Mouse (Mus musculus) fibroblast of lung, adult 2 months (primary cell): Measurements from ENCODE around the gene Farp1.
A peak's percentile ranks its signal among the peaks of the same experiment; 100 is the strongest.

Experiments
- DNase-seq: peaks from one replicate; pipeline ENCODE4 v3.0.0-alpha.2; 2011; ENCODE audit warnings: low read depth

Farp1 gene

DNA sequence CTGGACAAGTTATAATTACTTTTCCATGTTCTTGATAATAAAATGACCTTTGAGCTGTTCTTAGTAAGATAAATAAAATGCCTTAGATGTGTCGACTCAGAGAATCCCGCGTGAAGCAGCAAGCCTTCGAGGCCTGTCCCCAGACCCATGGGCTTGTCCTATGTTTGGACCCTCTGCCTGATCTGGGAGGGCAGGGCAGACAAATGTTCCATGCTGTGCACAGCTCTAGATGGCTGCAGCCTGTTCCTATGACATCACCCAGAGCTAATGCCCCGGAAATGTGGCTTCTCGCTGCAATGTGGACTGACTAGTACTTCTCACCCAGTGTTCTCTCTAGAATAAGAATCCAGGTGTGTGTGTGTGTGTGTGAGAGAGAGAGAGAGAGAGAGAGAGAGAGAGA is 229.5 kb downstream of the Farp1 start:
- DNase-seq = no peak

- DNase-seq = no peak
These were observed 232.8 kb downstream of the Farp1 start for GRCm38 (mm10) chr14:121267801-121268200.

DNA sequence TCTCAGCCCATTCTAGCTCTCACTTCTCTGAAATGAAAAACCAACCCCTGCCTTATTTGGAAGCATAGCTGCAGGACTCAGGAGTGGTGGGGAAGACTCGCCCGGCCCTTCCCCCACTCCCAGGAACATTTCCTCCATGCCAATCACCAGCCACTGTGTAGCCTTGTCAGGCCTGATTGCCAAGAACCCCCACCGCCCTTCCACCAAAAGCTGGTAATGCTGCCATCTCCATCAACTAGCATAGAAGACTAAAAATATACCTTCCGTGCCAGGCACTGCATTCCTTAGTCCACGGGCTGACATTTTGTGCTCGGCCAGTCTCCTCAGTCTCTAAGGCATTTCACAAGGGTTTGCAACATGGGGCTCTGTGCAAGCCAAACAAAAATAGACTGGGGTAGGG is 235.5 kb downstream of the Farp1 start:
- DNase-seq = no peak

GRCm38 (mm10) chr14:121274985-121275384 is 240.0 kb downstream of the Farp1 start:
- DNase-seq = no peak

- DNase-seq = no peak
These were observed 241.0 kb downstream of the Farp1 start for GRCm38 (mm10) chr14:121276016-121276415.

DNA sequence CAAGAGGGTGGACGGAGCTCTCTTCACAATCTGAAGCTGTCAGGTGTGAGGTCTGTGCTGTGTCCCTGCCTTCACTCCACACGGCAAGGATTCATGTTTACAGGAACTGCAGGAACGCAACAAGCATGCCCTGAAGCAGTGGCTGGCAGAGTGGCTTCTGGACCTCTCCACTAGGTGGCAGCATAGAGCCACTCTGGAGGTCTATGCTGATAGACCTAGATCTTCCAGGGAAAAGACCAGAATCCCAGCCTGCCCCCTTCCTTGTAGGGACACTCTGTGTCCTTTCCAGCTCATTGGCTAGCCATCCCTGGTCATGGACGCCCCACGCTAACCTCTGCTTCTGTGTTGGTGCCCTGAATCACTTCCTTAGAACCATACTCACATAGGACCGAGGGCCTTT is 244.1 kb downstream of the Farp1 start:
- peak; percentile 52 for DNase-seq

DNA sequence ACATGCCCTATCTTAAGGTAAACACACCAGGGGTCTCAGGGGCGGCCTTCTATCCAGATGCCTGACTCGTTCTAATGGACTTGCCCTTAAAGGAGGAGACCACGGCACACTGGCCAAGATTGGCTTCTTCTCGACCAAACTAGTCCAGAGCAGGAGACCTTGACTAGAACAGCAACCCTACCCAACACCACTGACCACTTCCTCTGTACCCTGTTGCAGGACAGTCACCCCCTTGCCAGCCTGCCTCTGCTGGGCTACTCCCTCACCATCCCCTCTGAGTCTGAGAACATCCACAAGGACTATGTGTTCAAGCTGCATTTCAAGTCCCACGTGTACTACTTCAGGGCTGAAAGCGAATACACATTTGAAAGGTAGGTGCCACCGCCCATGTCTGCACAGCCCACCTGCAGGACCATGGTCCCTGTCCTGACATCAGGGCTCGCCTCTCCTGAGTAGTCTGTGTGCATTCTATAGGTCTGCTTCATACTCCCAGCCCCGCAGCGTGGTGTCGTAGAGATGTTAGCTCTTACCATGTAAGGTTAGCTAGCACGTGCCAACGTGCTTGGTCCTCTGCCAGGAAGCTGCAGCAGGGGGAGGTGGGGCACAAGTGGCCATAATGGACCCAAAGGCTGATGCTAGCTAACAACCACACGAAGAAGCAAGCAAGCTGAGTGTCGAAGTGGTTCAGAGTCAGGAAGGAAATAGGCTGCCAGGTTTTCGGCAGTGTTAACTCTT is 245.8 kb downstream of the Farp1 start:
- no peak for DNase-seq

- no peak for DNase-seq
These were observed 246.3 kb downstream of the Farp1 start for GRCm38 (mm10) chr14:121281336-121281710.

GRCm38 (mm10) chr14:121285379-121286120 is 250.6 kb downstream of the Farp1 start:
- DNase-seq = no peak

- no peak for DNase-seq
These were observed 256.9 kb downstream of the Farp1 start for GRCm38 (mm10) chr14:121291881-121292280.

GRCm38 (mm10) chr14:121292391-121292790 is 257.4 kb downstream of the Farp1 start:
- no peak for DNase-seq

GRCm38 (mm10) chr14:121294484-121294883 is 259.5 kb downstream of the Farp1 start:
- DNase-seq = no peak

GRCm38 (mm10) chr14:121297103-121297502 is 262.1 kb downstream of the Farp1 start:
- DNase-seq = no peak

GRCm38 (mm10) chr14:121298537-121298936 is 263.5 kb downstream of the Farp1 start:
- no peak for DNase-seq

DNA sequence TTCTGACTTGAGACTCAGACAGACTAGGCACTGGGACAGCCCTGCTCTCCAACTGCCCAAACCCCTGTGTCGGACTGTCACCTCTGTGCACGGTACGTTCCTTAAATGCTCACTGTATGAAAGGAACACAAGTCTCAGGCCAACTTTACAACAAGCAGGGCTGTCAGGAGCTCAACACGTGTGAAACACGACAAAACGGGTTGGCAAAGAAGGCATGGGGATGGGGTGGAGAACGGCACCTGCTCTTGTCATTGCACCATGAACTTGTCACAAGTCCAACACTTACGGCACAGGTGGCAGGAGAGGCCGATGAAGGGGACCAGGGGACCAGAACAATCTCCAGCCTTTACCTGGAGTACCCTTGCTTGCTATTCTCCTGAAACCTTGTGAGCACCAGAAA is 264.1 kb downstream of the Farp1 start:
- DNase-seq = no peak

GRCm38 (mm10) chr14:121304523-121304922 is 269.5 kb downstream of the Farp1 start:
- no peak for DNase-seq

- DNase-seq = no peak
These were observed 270.5 kb downstream of the Farp1 start for GRCm38 (mm10) chr14:121305316-121306064.

GRCm38 (mm10) chr14:121309909-121310308 is 274.9 kb downstream of the Farp1 start:
- no peak for DNase-seq

GRCm38 (mm10) chr14:121310325-121311080 is 275.5 kb downstream of the Farp1 start:
- no peak for DNase-seq

- DNase-seq = no peak
These were observed 276.1 kb downstream of the Farp1 start for GRCm38 (mm10) chr14:121311083-121311482.

GRCm38 (mm10) chr14:121313283-121313682 is 278.3 kb downstream of the Farp1 start:
- no peak for DNase-seq

DNA sequence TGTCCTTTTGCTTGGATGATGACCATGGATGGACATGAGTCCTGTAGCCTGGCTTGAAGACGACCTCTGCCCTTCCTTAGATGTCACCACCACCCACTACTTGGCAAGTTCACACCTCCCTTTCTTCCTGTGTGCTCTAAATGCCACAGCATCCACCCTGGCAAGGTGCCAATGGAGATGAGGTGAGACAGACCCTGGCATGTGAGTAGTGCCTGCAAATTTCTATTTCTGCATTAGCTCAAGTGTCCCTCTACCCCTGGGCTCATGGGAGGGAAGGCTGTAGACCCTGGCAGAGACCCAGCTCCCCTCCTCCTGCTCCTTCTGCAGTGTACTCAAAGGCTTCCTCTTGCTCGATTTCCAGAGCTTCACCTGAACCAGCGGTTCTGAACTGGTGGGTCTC is 279.9 kb downstream of the Farp1 start:
- no peak for DNase-seq
